Mouse (Mus musculus) Patski (cell line): Measurements from ENCODE around the gene Ifitm2. TPM values are rescaled to one million over a fixed set of nuclear protein-coding genes. Genes with fewer than 3 reads are reported as not detected.

Experiments
- ATAC-seq: fragments of 100-300 bp; one replicate; pipeline ENCODE4 v1.8.0; 2021
- CTCF ChIA-PET: fragments of 350-600 bp; sonication (Branson Sonifier 250); formaldehyde crosslinking; loops from one replicate; lab custom pipeline; 2022; ENCODE audit warnings: inconsistent platforms; lab: Charles Lee
- POLR2A ChIA-PET: fragments of 350-600 bp; sonication (Branson Sonifier 250); formaldehyde crosslinking; loops from one replicate; lab custom pipeline; 2022; ENCODE audit warnings: antibody characterized with exemption, inconsistent platforms; lab: Charles Lee
- DNase-seq: peaks from one replicate; pipeline ENCODE4 v3.0.0-alpha.2; 2011; ENCODE audit warnings: low read depth, low spot score
- H3K27me3 ChIP-seq: fragments of 371-371 bp; one replicate; pipeline ENCODE4 v1.5.1; 2021
- CTCF ChIP-seq: fragments of 100-300 bp; IDR thresholded peaks from one replicate; pipeline ENCODE4 v1.5.1; 2021
- in situ Hi-C: fragments of 300-500 bp; cut with MboI; formaldehyde crosslinking; loops from 3 replicates; pipeline ENCODE4 v1.11.1; 2018; ENCODE audit warnings: low pct_unique_long_range_greater_than_20kb, mixed read lengths
- polyA plus RNA-seq: library from polyadenylated mRNA; unstranded; gene quantifications from one replicate; pipeline ENCODE4 v1.2.3, GENCODE M21; 2021

Ifitm2 gene
- polyA plus RNA-seq, 1 experiment from 2014 or later: 257 TPM

DNA sequence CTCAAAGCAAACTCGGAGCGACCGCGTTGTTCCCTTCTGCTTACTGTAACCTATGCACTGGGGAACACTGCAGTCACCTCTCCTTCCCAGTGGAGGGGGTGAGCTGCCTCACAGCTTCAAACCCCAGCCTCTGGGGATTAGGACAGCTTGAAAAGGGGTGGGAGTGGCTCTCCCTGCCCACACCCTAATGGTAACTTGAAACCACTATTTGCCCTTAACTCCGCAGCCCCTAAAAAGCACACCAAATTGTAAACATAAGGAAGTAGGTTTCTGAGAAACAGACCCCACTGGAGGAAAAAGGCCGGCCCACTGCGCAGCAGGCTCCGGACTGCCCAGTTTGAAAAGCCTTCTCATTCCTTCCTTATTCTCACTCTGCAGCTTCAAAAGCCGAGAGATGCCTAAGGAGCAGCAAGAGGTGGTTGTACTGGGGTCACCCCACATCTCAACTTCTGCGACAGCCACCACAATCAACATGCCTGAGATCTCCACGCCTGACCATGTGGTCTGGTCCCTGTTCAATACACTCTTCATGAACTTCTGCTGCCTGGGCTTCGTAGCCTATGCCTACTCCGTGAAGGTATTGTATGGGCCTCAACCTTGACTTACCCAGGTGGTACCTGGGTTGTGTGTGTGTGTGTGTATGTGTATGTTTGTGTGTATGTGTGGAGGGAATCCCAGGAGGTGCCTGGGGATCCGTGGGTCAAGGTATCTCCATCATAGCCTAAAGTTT lies 12.2 kb upstream of the Ifitm2 start:
- CTCF ChIA-PET: interaction anchor here (1.0 to 1.9 kb wide), 3 partner anchors 8 to 41 kb away, joined by 3 to 5 read pairs (median 5); no protein-coding TSS in a partner anchor
- ATAC-seq (no peak), DNase-seq (no peak)
- POLR2A ChIA-PET: no interaction called here
- no peaks in the 10 kb centered on the region for H3K27me3 ChIP-seq
- in situ Hi-C loops: no loop called here
- TF ChIP-seq CTCF: no peak

DNA sequence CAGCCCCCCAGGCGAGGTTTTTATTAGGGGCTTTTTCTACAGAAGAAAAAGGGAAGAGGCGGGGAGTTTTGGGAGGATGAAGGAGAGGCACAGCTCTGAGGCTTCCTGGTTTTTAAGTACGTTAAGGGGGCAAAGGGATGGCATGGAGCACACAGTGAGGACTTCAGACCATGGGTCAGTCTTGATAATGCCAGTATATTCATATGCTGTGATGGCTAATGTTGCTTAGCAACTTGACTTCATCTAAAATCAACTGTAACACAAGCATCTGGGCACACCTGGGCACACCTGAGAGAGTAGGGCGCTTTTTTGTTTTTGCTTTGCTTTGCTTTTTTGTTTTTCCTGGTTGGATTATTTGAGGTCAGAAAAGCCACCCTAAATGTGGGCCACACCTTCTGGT lies 11.1 kb upstream of the Ifitm2 start, which contains the start of gene Ifitm1:
Ifitm1 (plus strand) TSS at position 301 of the 400 bp plus-strand sequence.
- H3K27me3 ChIP-seq: no peaks in the 10 kb centered on the region
- ChIA-PET CTCF (interaction anchor here (1.1 kb wide), 2 partner anchors 7 to 41 kb away, joined by 3 to 5 read pairs; no protein-coding TSS in a partner anchor), POLR2A (no interaction called here)
- DNase-seq: no peak
- ATAC-seq: no peak
- no peak for TF ChIP-seq CTCF
- in situ Hi-C loops: no loop called here

DNA sequence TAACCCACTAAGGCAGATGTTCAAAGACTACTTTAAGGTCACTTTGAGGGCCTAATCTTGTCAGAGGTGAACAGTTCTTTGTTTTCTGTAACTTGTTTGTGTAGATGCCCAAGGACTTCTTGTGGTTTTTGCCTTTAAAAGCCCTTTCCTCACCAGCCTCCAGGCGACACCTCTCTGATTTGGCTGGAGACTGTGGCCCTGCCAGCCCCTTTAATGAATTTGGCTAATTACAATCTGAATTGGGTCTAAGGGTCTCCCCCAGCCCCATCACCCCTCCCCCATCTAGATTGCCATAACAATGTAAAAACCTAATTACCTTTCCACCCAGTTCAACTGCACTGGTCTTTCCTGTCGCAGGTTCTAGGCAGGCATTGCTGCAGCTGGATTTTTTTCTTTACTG lies 6.9 kb upstream of the Ifitm2 start:
- in situ Hi-C loops: no loop called here
- TF ChIP-seq CTCF: no peak
- no peak for ATAC-seq
- ChIA-PET CTCF (no interaction called here), POLR2A (interaction anchor here (0.6 kb wide), 1 partner anchor 713 kb away, joined by 3 read pairs; no protein-coding TSS in a partner anchor)
- H3K27me3 ChIP-seq: no peaks in the 10 kb centered on the region
- DNase-seq: no peak

DNA sequence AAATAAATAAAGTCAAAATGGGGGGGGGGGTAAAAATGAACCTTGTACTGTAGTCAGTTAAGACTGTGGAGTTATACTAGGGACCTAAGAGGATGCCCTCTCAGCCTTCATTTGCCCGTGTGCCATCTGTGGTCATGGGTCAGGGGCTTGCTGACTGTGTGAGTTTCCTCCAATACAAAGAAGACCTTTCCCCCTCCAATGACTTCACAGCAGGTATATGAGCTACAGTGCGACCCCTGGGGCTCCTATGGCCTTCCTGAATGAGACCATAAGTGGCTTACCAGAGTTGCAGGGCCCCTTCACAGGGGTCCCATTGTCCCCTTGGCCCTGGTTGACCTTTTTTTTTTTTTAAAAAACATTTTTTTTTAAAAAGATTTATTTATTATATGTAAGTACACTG lies 5.6 kb upstream of the Ifitm2 start:
- TF ChIP-seq CTCF: no peak
- in situ Hi-C loops: no loop called here
- CTCF ChIA-PET: no interaction called here
- no peaks in the 10 kb centered on the region for H3K27me3 ChIP-seq
- DNase-seq (no peak), ATAC-seq (no peak)
- POLR2A ChIA-PET: interaction anchor here (0.5 kb wide), 1 partner anchor 243 kb away, joined by 3 read pairs; no protein-coding TSS in a partner anchor

DNA sequence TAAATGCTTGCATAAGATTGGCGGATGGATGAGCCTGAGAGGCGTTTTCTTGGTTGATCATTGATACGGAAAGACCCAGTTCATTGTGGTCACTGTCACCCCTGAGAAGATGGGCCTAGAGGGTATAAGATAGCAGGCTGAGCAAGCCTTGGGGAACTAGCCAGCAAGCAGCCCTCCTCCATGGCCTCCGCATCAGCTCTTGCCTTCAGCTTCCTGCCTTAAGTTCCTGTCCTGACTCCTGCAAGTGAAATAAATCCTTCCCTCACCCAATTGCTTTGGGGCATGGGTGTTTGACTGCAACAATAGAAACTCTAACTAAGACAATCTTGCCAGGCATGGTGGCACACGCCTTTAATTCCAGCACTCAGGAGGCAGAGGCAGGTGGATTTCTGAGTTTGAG lies 4.2 kb upstream of the Ifitm2 start:
- POLR2A ChIA-PET: no interaction called here
- CTCF ChIA-PET: interaction anchor here (0.7 to 5.1 kb wide), 19 partner anchors 8 to 216 kb away, joined by 3 to 41 read pairs (median 5); partner anchors contain the start of genes Pgghg and Scgb1c1
- DNase-seq: no peak
- in situ Hi-C loops: no loop called here
- no peak for ATAC-seq
- H3K27me3 ChIP-seq: no peaks in the 10 kb centered on the region
- no peak for TF ChIP-seq CTCF

DNA sequence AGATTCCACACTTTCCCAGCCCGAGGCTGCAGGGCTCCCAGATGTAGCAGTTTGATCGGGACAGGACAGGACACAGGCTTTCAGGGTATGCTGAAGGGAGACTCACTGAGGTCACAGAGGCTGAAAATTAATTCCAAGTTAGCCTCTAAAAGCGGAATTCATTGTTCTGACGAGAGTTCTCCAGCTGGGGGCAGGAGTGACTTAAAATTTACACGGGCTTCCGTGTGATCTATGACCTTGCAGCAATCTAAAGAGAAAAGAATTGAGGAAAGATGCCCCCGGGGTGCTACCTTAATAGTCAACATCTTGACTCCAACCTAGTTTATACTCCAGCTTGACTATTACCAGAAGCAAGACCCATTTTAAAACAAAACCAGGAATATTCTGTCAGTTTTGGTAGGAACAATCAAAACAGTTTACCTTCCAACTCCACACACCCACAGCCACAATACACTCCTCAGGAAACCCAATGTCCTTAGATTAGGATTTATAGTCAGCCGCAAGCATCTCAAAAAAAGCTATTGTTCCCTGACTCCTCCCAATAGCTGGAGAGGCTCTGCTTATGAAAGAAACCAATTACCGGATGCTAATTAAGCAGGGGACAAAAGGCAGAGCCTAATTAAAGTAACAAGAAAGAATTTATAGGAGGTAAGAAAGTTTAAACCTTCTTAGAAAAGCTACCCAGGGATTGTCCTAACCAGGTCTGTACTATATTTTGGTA lies 3.6 kb upstream of the Ifitm2 start:
- in situ Hi-C loops: loop anchor here (5.0 kb wide), 3 partner anchors 53 to 218 kb away; partner anchors contain the start of gene Ifitm3
- CTCF ChIA-PET: interaction anchor here (0.7 to 5.1 kb wide), 27 partner anchors 8 to 217 kb away, joined by 3 to 41 read pairs (median 5); partner anchors contain the start of genes Ifitm5, Pgghg and Scgb1c1
- H3K27me3 ChIP-seq: no peaks in the 10 kb centered on the region
- ATAC-seq (no peak), DNase-seq (no peak)
- TF ChIP-seq CTCF: no peak
- POLR2A ChIA-PET: no interaction called here

DNA sequence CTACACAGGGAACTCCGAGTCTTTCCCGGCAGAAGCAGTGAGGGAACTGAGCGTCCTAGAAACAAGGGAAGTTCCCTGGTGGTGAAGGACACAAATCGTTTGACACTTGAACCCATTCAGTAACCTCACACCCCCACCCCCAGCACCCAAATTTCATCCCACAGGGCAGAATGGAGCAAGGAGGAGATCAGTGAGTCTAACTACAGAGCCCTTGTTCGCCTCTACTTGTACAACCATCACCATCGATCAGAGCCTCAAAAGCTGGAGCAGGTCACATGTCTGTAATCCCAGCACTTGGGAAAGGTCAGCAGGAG lies 726 bp upstream of the Ifitm2 start:
- no peaks in the 10 kb centered on the region for H3K27me3 ChIP-seq
- ChIA-PET CTCF (interaction anchor here (0.7 to 5.1 kb wide), 4 partner anchors 15 to 108 kb away, joined by 3 to 41 read pairs (median 10); partner anchors contain the start of genes Odf3 and Pgghg), POLR2A (no interaction called here)
- no peak for ATAC-seq
- in situ Hi-C loops: loop anchor here (5.0 kb wide), 3 partner anchors 56 to 221 kb away; partner anchors contain the start of gene Ifitm3
- DNase-seq: no peak
- TF ChIP-seq CTCF: no peak

DNA sequence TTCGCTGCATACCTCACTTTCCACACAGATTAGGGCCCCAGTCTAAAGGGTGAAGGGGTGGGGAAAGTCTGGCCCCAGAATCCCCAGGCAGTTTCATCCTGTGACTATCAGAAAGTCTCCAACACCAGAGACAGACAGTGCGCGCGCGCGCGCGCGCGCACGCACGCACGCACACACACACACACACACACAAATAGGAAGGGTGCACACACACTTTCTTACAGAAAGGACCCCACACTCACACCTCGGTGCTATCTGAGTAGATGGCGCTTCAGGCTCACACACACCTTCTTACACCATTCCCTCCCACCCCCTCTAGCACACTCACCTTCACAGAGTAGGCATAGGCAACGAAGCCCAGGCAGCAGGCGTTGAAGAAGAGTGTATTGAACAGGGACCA lies 445 bp downstream of the Ifitm2 start:
- CTCF ChIA-PET: interaction anchor here (2.0 kb wide), 1 partner anchor 48 kb away, joined by 5 read pairs; no protein-coding TSS in a partner anchor
- in situ Hi-C loops: loop anchor here (5.0 kb wide), 3 partner anchors 57 to 222 kb away; partner anchors contain the start of gene Ifitm3
- H3K27me3 ChIP-seq: no peaks in the 10 kb centered on the region
- ATAC-seq (no peak), DNase-seq (no peak)
- POLR2A ChIA-PET: interaction anchor here (0.8 to 1.1 kb wide), 2 partner anchors 12 to 46 kb away, joined by 3 to 5 read pairs; no protein-coding TSS in a partner anchor
- no peak for TF ChIP-seq CTCF

DNA sequence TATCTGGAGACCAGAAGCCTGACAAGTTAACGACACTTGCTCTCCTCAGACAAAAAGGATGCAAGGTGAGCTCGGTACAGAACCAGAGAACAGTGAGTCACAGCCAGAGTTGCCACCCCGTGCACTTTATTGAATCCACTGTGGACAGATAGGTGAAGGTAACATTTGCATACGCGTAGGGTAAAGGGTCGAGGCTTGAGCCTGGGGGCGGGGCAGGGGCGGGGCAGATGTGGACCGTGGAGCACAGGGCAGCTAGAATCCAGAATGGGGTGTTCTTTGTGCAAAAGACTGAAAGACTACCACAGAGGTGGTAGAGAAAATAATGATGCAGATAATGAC lies 1.1 kb downstream of the Ifitm2 start:
- ATAC-seq (no peak), DNase-seq (no peak)
- in situ Hi-C loops: loop anchor here (5.0 kb wide), 3 partner anchors 58 to 223 kb away; partner anchors contain the start of gene Ifitm3
- TF ChIP-seq CTCF: no peak
- no peaks in the 10 kb centered on the region for H3K27me3 ChIP-seq
- ChIA-PET CTCF (interaction anchor here (1.3 to 2.0 kb wide), 2 partner anchors 13 to 47 kb away, joined by 3 to 5 read pairs; no protein-coding TSS in a partner anchor), POLR2A (interaction anchor here (0.8 to 1.1 kb wide), 2 partner anchors 12 to 46 kb away, joined by 3 to 5 read pairs; no protein-coding TSS in a partner anchor)
